Mouse (Mus musculus) erythroid progenitor cell, adult 5-6 weeks (primary cell): ENCODE data around the gene Tbc1d5. TPM values are rescaled to one million over a fixed set of nuclear protein-coding genes. Genes with fewer than 3 reads are reported as not detected.
"Not testable (repeated sequence)": the region's sequence is repeated elsewhere in the genome, so short reads cannot be mapped to it uniquely, and the experiment has no call there.

Source experiments
- ATAC-seq: replicated peaks from 2 replicates; pipeline ENCODE4 v1.8.0; 2016; ENCODE audit warnings: moderate number of reproducible peaks, mild to moderate bottlenecking, moderate TSS enrichment, inconsistent platforms; ENCODE audit not compliant: poor library complexity, low FRiP score, severe bottlenecking
- total RNA-seq, 2 experiments: library from RNA; stranded (forward) in 1 of 2; stranded (reverse) in 1 of 2; fragments of 150-400 nt in 1 of 2; fragments of 186-747, 209-891 nt in 1 of 2; gene quantifications; 2 replicates each; pipeline versions ENCODE4 v1.2.3 to v1.2.4; 2015 to 2017; ENCODE audit warnings: low replicate concordance in 2 of 2

The Tbc1d5 gene
- total RNA-seq, 2 experiments from 2014 or later, result 15.4 to 21.4 TPM

DNA sequence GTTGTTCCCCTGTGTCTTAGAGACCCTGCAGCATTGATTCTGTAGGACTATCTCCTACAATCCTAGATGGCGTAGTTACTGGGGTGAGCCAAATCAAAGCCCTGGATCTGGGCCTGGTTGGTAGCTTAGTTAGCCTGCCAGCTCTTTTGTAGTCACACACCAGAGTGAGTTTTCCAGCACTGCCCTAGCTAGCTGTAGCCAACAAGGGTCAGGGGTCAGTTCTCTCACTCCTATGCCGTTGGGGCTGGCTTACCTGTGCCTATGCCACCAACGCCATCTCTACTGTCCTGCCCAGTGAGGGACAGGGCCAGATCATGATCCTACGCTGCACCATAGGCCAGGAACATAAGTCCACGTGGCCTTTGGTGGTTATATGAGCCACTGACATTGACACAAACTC lies 461.6 kb downstream of the Tbc1d5 start:
- ATAC-seq, result no peak

DNA sequence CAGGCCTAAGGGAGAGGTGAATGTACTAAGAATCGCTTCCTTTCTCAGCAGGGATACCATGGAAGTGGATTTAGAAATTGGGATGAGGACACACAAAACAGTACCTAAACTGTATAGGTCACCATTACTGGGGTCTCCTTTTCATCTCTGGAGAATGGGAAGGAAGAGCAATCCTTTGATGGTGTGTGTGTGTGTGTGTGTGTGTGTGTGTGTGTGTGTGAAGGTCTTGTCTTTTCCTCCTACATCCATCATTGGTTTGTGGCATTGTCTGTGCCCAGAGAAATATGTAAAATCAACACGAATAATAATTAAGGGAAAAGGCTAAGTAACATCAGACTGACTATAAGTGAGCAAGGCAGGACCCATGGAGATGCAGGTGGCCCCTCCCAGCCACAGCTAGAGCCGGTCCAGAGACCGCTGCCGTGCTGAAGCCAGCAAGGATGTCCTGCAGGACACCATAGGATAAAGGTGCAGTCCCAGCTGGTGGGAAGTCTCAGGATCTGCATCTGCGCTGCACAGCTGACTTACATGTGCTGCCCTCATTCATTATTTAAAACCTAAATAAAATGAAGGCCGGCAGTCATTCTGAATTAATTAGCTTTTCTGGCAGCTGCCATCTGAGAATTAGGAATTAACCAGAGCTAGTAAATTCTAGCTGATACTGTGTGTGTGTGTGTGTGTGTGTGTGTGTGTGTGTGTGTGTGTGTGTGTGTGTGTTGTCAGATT lies 468.5 kb downstream of the Tbc1d5 start:
- ATAC-seq, result no peak

GRCm38 (mm10) chr17:50698410-50698809 lies 480.7 kb downstream of the Tbc1d5 start:
- not testable (repeated sequence) for ATAC-seq

DNA sequence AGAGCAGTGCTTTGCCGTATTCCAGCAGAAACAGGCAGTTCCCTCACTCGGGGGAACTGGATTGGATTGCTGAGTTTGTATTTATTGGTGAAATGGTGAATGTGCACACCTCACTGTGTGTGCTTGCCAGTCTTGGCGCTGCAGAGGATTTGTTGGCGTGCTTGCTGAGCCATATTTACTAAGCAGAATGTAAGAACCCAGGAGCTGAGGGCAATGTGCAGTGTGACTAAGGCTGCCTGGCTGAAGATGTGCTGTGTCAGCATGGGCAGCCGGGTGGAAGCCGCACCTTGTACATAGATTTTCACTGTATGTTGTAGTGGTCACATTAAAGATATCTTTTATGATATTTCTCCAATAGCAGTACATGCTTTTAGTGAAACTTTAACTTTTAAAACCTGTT lies 491.0 kb downstream of the Tbc1d5 start:
- ATAC-seq, result no peak

DNA sequence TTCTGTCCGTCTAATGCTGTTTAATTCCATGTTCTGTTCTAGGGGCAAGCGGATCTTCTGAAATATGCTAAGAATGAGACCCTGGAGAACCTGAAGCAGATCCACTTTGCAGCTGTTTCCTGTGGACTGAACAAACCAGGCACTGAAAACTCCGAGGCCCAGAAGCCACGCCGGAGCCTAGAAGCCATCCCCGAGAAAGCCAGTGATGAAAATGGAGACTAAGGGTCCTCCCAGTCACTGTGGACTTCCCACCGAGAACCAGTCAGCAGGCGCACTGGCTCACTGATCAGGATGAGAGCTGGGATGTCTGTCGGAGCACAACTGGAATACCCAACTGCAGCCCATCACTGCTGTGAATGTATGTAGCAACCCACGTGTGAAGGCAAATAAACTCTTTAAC lies 491.5 kb downstream of the Tbc1d5 start:
- ATAC-seq, result no peak

DNA sequence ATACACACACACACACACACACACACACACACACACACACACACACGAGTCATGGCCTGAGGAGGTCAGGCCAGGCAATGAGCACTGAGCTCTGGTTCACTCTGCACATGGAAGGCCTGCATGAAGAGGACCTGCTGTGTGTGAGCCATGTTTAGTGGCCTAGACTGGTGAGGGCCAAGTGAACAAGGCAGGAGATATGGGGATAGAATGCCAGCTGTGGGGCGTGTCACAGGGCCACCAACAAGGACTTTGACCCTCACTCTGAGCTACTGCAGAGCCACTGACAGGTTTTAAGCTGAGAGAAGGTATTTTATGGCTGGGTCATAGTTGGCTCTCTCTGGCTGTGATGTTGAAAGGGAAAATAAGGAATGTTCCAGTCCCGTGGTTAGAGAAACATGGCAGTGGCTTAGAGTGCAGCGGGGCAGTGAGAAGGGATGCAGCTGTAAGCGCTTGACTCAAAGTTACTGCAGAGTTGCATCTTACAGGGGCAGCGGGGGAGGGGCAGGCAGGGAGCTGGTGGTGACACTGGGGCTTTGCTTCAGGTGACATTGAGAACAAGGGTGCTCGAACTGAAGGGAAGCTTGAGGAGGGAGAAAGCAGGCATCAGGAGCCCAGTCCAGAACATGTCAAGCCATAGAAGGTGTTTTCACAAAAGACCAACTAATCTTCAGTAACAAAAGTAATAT lies 494.0 kb downstream of the Tbc1d5 start:
- no peak for ATAC-seq
